Mouse (Mus musculus) ES-Bruce4 (cell line): ENCODE measurements around the gene Ubxn11. TPM values are rescaled to one million over a fixed set of nuclear protein-coding genes. Genes with fewer than 3 reads are reported as not detected.
"Not testable (repeated sequence)": the region's sequence is repeated elsewhere in the genome, so short reads cannot be mapped to it uniquely, and the experiment has no call there.

Experiments
- H3K27ac ChIP-seq: 2 replicates; pipeline ENCODE4 v1.5.1; 2012; ENCODE audit warnings: low read length, inconsistent platforms; ENCODE audit not compliant: insufficient read depth
- H3K27me3 ChIP-seq: 2 replicates; pipeline ENCODE4 v1.6.1; 2012; ENCODE audit warnings: mild to moderate bottlenecking, low read length, inconsistent platforms; ENCODE audit not compliant: control insufficient read depth, poor library complexity, insufficient read depth, severe bottlenecking
- H3K36me3 ChIP-seq: 2 replicates; pipeline ENCODE4 v1.6.1; 2012; ENCODE audit warnings: inconsistent platforms, mild to moderate bottlenecking, low read length, moderate library complexity; ENCODE audit not compliant: control insufficient read depth, poor library complexity, insufficient read depth, severe bottlenecking
- H3K4me1 ChIP-seq: one replicate; pipeline ENCODE4 v1.8.1; 2011; ENCODE audit warnings: low read length; ENCODE audit not compliant: control insufficient read depth, insufficient read depth
- H3K4me3 ChIP-seq: 2 replicates; pipeline ENCODE4 v1.5.1; 2011; ENCODE audit warnings: low read depth, mild to moderate bottlenecking, low read length
- H3K9ac ChIP-seq: 2 replicates; pipeline ENCODE4 v1.6.1; 2012; ENCODE audit warnings: low read depth, mild to moderate bottlenecking, inconsistent platforms; ENCODE audit not compliant: poor library complexity, severe bottlenecking
- H3K9me3 ChIP-seq: replicated peaks from 2 replicates; pipeline ENCODE4 v1.6.1; 2012; ENCODE audit warnings: mild to moderate bottlenecking, low read length, inconsistent platforms; ENCODE audit not compliant: control insufficient read depth, poor library complexity, insufficient read depth, severe bottlenecking
- CTCF ChIP-seq: IDR thresholded peaks from one replicate; pipeline ENCODE4 v1.8.1; 2011; ENCODE audit warnings: low read depth, low read length
- EP300 ChIP-seq: IDR thresholded peaks from 2 replicates; pipeline ENCODE4 v1.6.1; 2011; ENCODE audit warnings: low read depth, low read length; ENCODE audit not compliant: insufficient read depth
- POLR2A ChIP-seq: IDR thresholded peaks from one replicate; pipeline ENCODE4 v1.8.1; 2011; ENCODE audit warnings: low read length; ENCODE audit not compliant: insufficient read depth
- polyA plus RNA-seq: library from polyadenylated mRNA; stranded (reverse); fragments of >200 nt; gene quantifications from 2 replicates; pipeline ENCODE4 v1.2.4, GENCODE M21; 2011; ENCODE audit warnings: low read depth; ENCODE audit not compliant: missing spikeins, insufficient read depth, insufficient read length

The Ubxn11 gene
- polyA plus RNA-seq, 1 experiment, result 11.6 TPM

- H3K36me3 ChIP-seq, result peaks cover 12% of the 10 kb centered on the region
- H3K4me1 ChIP-seq, result no peaks in the 10 kb centered on the region
- H3K27ac ChIP-seq, result no peak overlapping the region
- H3K4me3 ChIP-seq, result no peak overlapping the region
- no peaks in the 10 kb centered on the region for H3K9me3 ChIP-seq
- TF ChIP-seq CTCF (no peak), POLR2A (no peak), EP300 (no peak)
- H3K9ac ChIP-seq, result no peak overlapping the region
- H3K27me3 ChIP-seq, result no peaks in the 10 kb centered on the region
Observed at GRCm38 (mm10) chr4:134136280-134136926, 34.0 kb downstream of the Ubxn11 start.

- Histone ChIP-seq H3K4me1 (no peaks in the 10 kb centered on the region), H3K27ac (no peak overlapping the region), H3K4me3 (no peak overlapping the region), H3K9me3 (no peaks in the 10 kb centered on the region), H3K9ac (no peak overlapping the region), H3K36me3 (peaks cover 7% of the 10 kb centered on the region), H3K27me3 (no peaks in the 10 kb centered on the region)
- TF ChIP-seq EP300 (no peak), POLR2A (no peak), CTCF (peak; percentile 44)
Observed at GRCm38 (mm10) chr4:134138857-134139256, 36.5 kb downstream of the Ubxn11 start.

GRCm38 (mm10) chr4:134144297-134144696 is 41.9 kb downstream of the Ubxn11 start:
- not testable (repeated sequence) for H3K27me3 ChIP-seq, H3K9me3 ChIP-seq, H3K4me3 ChIP-seq, H3K4me1 ChIP-seq, H3K9ac ChIP-seq, H3K27ac ChIP-seq
- H3K36me3 ChIP-seq, result peaks cover 18% of the 10 kb centered on the region

- TF ChIP-seq CTCF, result no peak
- no peak for TF ChIP-seq POLR2A
- TF ChIP-seq EP300, result no peak
- Histone ChIP-seq H3K36me3 (peaks cover 48% of the 10 kb centered on the region), H3K9ac (no peak overlapping the region)
Observed at GRCm38 (mm10) chr4:134149389-134149788, 47.0 kb downstream of the Ubxn11 start.

GRCm38 (mm10) chr4:134152112-134152511 is 49.7 kb downstream of the Ubxn11 start:
- no peak overlapping the region for H3K4me3 ChIP-seq
- H3K27me3 ChIP-seq, result no peaks in the 10 kb centered on the region
- no peaks in the 10 kb centered on the region for H3K4me1 ChIP-seq
- H3K9ac ChIP-seq, result no peak overlapping the region
- H3K27ac ChIP-seq, result no peak overlapping the region
- H3K36me3 ChIP-seq, result peaks cover 46% of the 10 kb centered on the region
- no peaks in the 10 kb centered on the region for H3K9me3 ChIP-seq
- TF ChIP-seq EP300 (no peak), POLR2A (no peak), CTCF (no peak)

More at GRCm38 (mm10) chr4:134149389-134149788, 47.0 kb downstream of the Ubxn11 start:
- Histone ChIP-seq H3K27ac (no peak overlapping the region), H3K4me3 (no peak overlapping the region), H3K4me1 (no peaks in the 10 kb centered on the region), H3K9me3 (no peaks in the 10 kb centered on the region), H3K27me3 (no peaks in the 10 kb centered on the region)

- no peaks in the 10 kb centered on the region for H3K9me3 ChIP-seq
- H3K4me3 ChIP-seq, result no peak overlapping the region
- peaks cover 38% of the 10 kb centered on the region for H3K36me3 ChIP-seq
- H3K4me1 ChIP-seq, result no peaks in the 10 kb centered on the region
- TF ChIP-seq POLR2A, result no peak
- H3K27ac ChIP-seq, result no peak overlapping the region
- no peak overlapping the region for H3K9ac ChIP-seq
- H3K27me3 ChIP-seq, result no peaks in the 10 kb centered on the region
Observed at GRCm38 (mm10) chr4:134153656-134154055, 51.3 kb downstream of the Ubxn11 start.

- no peak overlapping the region for H3K9ac ChIP-seq
- TF ChIP-seq EP300, result no peak
- no peak for TF ChIP-seq POLR2A
- TF ChIP-seq CTCF, result no peak
- H3K27ac ChIP-seq, result no peak overlapping the region
- no peaks in the 10 kb centered on the region for H3K9me3 ChIP-seq
- H3K36me3 ChIP-seq, result peaks cover 34% of the 10 kb centered on the region
- H3K27me3 ChIP-seq, result no peaks in the 10 kb centered on the region
- no peak overlapping the region for H3K4me3 ChIP-seq
- H3K4me1 ChIP-seq, result no peaks in the 10 kb centered on the region
Observed at GRCm38 (mm10) chr4:134154354-134154753, 52.0 kb downstream of the Ubxn11 start.
